In genomic region chr10:122770987-122771386, GRCm38 (mm10) we compare ENCODE assay signal across 24 mouse cellular contexts.
A peak's percentile ranks its signal among the peaks of the same experiment; 100 is the strongest.
DNase-seq lines count a peak whose midpoint lies in the region; ATAC-seq and TF ChIP-seq lines count a peak whose summit lies in the region.
"Had no signal": no experiment of that assay in that cellular context is flagged by ENCODE, and none has a peak within 500 bp of the region (broad histone marks: within the 10 kb centered on the region; RNA-seq: fewer than 3 reads in every experiment).

No protein-coding gene starts in this region.

- no peak for DNase-seq in kidney, adult 11 months
- no peak for DNase-seq in Patski (ENCODE audit: low read depth, low spot score)
- no peak for DNase-seq in limb, embryonic 10.5 days (ENCODE audit: low spot score)
- DNase-seq: adrenal gland, postnatal 10 days; cerebellum, adult 18-20 months; embryo, embryonic 11 days; gastrocnemius, adult 2 months; heart, postnatal 10 days; kidney, adult 18-20 months; lung, adult 18-20 months; lung, postnatal 10 days; thymus, adult 18-20 months; thymus, postnatal 36 days had no signal

- H3K27ac ChIP-seq in heart, embryonic 13.5 days (replicated peaks): 0 out of 2 replicates have a peak overlapping the region, but pooled peaks have one; percentile 33
- no peak overlapping the region for H3K27ac ChIP-seq in heart, embryonic 11.5 days (ENCODE audit: low read depth, low read length)
- peak overlapping the region; percentile 56 for H3K27ac ChIP-seq in kidney, embryonic 16.5 days (ENCODE audit: low read length)
- peak overlapping the region; percentile 66 for H3K27ac ChIP-seq in limb, embryonic 10.5 days
- H3K27ac ChIP-seq: embryonic facial prominence, embryonic 15.5 days; forebrain, embryonic 15.5 days; gastrocnemius, adult 2 months; midbrain, embryonic 10.5 days had no signal

- no peaks in the 10 kb centered on the region for H3K36me3 ChIP-seq in heart, embryonic 13.5 days
- H3K36me3 ChIP-seq in heart, embryonic 11.5 days (ENCODE audit: control insufficient read depth, insufficient read depth, low read length): no peaks in the 10 kb centered on the region
- H3K36me3 ChIP-seq in kidney, embryonic 16.5 days (ENCODE audit: insufficient read depth, low read length): no peaks in the 10 kb centered on the region
- H3K36me3 ChIP-seq in limb, embryonic 10.5 days: no peaks in the 10 kb centered on the region
- H3K36me3 ChIP-seq: embryonic facial prominence, embryonic 15.5 days; forebrain, embryonic 15.5 days; limb, embryonic 12.5 days; midbrain, embryonic 10.5 days had no signal

- CTCF ChIA-PET in Patski (lab: Charles Lee): interaction anchor here (1.1 to 1.4 kb wide), 3 partner anchors 9 to 19 kb away, joined by 3 to 4 read pairs (median 4); no protein-coding TSS in a partner anchor

- no peak overlapping the region for H3K9ac ChIP-seq in heart, embryonic 13.5 days
- H3K9ac ChIP-seq in heart, embryonic 11.5 days (ENCODE audit: low read depth, low read length): no peak overlapping the region
- no peak overlapping the region for H3K9ac ChIP-seq in kidney, embryonic 16.5 days (replicated peaks; ENCODE audit: low read length)
- H3K9ac ChIP-seq: embryonic facial prominence, embryonic 15.5 days; forebrain, embryonic 15.5 days; limb, embryonic 12.5 days had no signal

- in situ Hi-C loops in Patski (cut with MboI; ENCODE audit: low pct_unique_long_range_greater_than_20kb): no loop called here

- no peak for TF ChIP-seq CTCF in Patski (IDR thresholded peaks at IDR 0.05)

- POLR2A ChIA-PET in Patski (lab: Charles Lee): no interaction called here

- 53% methylated on average over 5 of the region's 5 CpGs for WGBS in heart, embryonic 13.5 days
- 45% methylated on average over 5 of the region's 5 CpGs for WGBS in heart, embryonic 11.5 days (ENCODE audit: insufficient replicate concordance)
- WGBS in kidney, embryonic 16.5 days: 33% methylated on average over 5 of the region's 5 CpGs
- WGBS in limb, embryonic 10.5 days: 68% methylated on average over 5 of the region's 5 CpGs

- H3K9me3 ChIP-seq in heart, embryonic 13.5 days: no peaks in the 10 kb centered on the region; the same call in 1 of the 2 replicates
- 0 out of 2 replicates have a peak, but pooled peaks cover 2% of the 10 kb centered on the region for H3K9me3 ChIP-seq in heart, embryonic 11.5 days (replicated peaks; ENCODE audit: control insufficient read depth, low read length)
- H3K9me3 ChIP-seq in kidney, embryonic 16.5 days (ENCODE audit: low read length): no peaks in the 10 kb centered on the region
- no peaks in the 10 kb centered on the region for H3K9me3 ChIP-seq in limb, embryonic 10.5 days (replicated peaks)
- H3K9me3 ChIP-seq: embryonic facial prominence, embryonic 15.5 days; forebrain, embryonic 15.5 days had no signal

- no peaks in the 10 kb centered on the region for H3K27me3 ChIP-seq in heart, embryonic 13.5 days (replicated peaks)
- H3K27me3 ChIP-seq in heart, embryonic 11.5 days (ENCODE audit: control insufficient read depth, insufficient read depth, low read length): no peaks in the 10 kb centered on the region; the same call in 1 of the 2 replicates
- no peaks in the 10 kb centered on the region for H3K27me3 ChIP-seq in kidney, embryonic 16.5 days (ENCODE audit: insufficient read depth, low read length)
- H3K27me3 ChIP-seq in Patski: no peaks in the 10 kb centered on the region
- H3K27me3 ChIP-seq in limb, embryonic 10.5 days (ENCODE audit: low read depth, poor library complexity, severe bottlenecking): no peaks in the 10 kb centered on the region
- H3K27me3 ChIP-seq: embryonic facial prominence, embryonic 15.5 days; forebrain, embryonic 15.5 days; limb, embryonic 12.5 days had no signal

- H3K4me1 ChIP-seq in heart, embryonic 13.5 days: peaks cover 38% of the 10 kb centered on the region
- peaks cover 26% of the 10 kb centered on the region for H3K4me1 ChIP-seq in heart, embryonic 11.5 days (ENCODE audit: control insufficient read depth, insufficient read depth, low read length)
- H3K4me1 ChIP-seq in kidney, embryonic 16.5 days (ENCODE audit: insufficient read depth, low read length): peaks cover 43% of the 10 kb centered on the region
- peaks cover 43% of the 10 kb centered on the region for H3K4me1 ChIP-seq in limb, embryonic 10.5 days
- H3K4me1 ChIP-seq: forebrain, embryonic 15.5 days had no signal

- no peak overlapping the region for H3K4me3 ChIP-seq in heart, embryonic 13.5 days
- no peak overlapping the region for H3K4me3 ChIP-seq in heart, embryonic 11.5 days (ENCODE audit: low read depth, low read length)
- no peak overlapping the region for H3K4me3 ChIP-seq in kidney, embryonic 16.5 days (ENCODE audit: low read length)
- no peak overlapping the region for H3K4me3 ChIP-seq in limb, embryonic 10.5 days
- H3K4me3 ChIP-seq: embryonic facial prominence, embryonic 15.5 days; forebrain, embryonic 15.5 days; gastrocnemius, adult 2 months; limb, embryonic 12.5 days; midbrain, embryonic 10.5 days; myocyte had no signal

- H3K4me2 ChIP-seq in heart, embryonic 13.5 days: no peak overlapping the region
- H3K4me2 ChIP-seq in heart, embryonic 11.5 days: no peak overlapping the region
- H3K4me2 ChIP-seq in kidney, embryonic 16.5 days (replicated peaks; ENCODE audit: low read depth, low read length): no peak overlapping the region
- H3K4me2 ChIP-seq: embryonic facial prominence, embryonic 15.5 days; forebrain, embryonic 15.5 days; limb, embryonic 12.5 days; liver, embryonic 11.5 days had no signal

- ATAC-seq in heart, embryonic 13.5 days (ENCODE audit: extremely low read depth, insufficient number of reproducible peaks, low FRiP score, low TSS enrichment): no peak
- no peak for ATAC-seq in heart, embryonic 11.5 days (replicated peaks; ENCODE audit: insufficient number of reproducible peaks, low FRiP score, low TSS enrichment)
- no peak; the same call in 1 of the 2 replicates for ATAC-seq in kidney, embryonic 16.5 days (ENCODE audit: low FRiP score, low TSS enrichment)
- ATAC-seq in Patski: peak; percentile 28
- ATAC-seq in inflammation-experienced regulatory T-cells, adult 6 months: no peak
- ATAC-seq: forebrain, embryonic 15.5 days; midbrain, embryonic 16.5 days had no signal
